Mouse (Mus musculus): ENCODE results near the gene Syn3. TPM values are rescaled to one million over a fixed set of nuclear protein-coding genes. Genes with fewer than 3 reads are reported as not detected.

Gene Syn3
- polyA plus RNA-seq, 1 experiment from 2014 or later, result 14.7 TPM

DNA sequence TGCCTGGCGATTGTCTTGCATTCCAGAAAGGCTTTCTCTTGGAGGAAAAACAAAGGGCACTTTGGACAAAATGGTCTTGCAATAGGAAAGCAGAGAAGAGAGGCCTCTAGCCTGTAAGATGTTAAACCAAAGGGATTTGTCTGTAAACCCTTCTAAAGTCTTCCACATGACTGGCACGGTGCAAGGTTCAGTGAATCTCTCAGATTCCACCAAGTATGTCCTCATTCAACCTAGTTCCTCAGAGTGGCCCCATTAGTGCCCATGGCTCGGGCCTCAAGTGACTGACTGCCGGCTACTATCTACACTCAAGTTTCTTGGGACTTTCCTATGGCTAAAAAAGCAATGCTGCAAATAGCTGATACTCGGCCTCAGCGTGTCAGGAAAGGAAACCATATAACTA is 200.4 kb downstream of the Syn3 start:
- Histone ChIP-seq H3K36me3 (no peaks in the 10 kb centered on the region), H3K4me2 (no peak overlapping the region), H3K27ac (replicated peaks) (no peak overlapping the region), H3K4me3 (no peak overlapping the region), H3K4me1 (replicated peaks) (peaks cover 42% of the 10 kb centered on the region), H3K9ac (no peak overlapping the region), H3K9me3 (no peaks in the 10 kb centered on the region), H3K27me3 (peaks cover 35% of the 10 kb centered on the region)
- 75% methylated on average over 6 of the region's 6 CpGs for WGBS
- no peak for ATAC-seq (ENCODE audit: low read depth)

DNA sequence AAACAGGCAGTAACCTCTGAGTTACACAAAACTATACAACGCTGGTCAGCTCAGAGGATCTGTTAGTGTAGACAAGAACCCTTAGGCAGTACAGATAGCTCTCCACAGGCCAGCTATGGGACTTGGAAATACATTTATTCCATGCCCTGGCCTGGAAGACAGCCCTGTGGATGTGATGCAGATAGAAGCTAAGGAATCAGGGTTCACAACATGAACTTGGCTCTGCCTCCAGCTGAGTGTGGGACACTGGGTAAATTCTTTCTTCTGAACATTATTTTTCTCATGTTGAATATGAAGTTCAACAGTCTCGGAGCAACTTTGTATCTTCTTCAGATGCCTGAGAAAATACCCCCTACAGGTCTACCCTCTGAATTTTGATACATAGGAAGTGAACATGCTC is 201.4 kb downstream of the Syn3 start:
- Histone ChIP-seq H3K4me3 (no peak overlapping the region), H3K27me3 (peaks cover 34% of the 10 kb centered on the region), H3K4me1 (replicated peaks) (peaks cover 36% of the 10 kb centered on the region), H3K27ac (replicated peaks) (no peak overlapping the region), H3K4me2 (no peak overlapping the region), H3K36me3 (no peaks in the 10 kb centered on the region), H3K9me3 (no peaks in the 10 kb centered on the region), H3K9ac (no peak overlapping the region)
- WGBS, result 94% methylated on average over 2 of the region's 2 CpGs
- no peak for ATAC-seq (ENCODE audit: low read depth)

DNA sequence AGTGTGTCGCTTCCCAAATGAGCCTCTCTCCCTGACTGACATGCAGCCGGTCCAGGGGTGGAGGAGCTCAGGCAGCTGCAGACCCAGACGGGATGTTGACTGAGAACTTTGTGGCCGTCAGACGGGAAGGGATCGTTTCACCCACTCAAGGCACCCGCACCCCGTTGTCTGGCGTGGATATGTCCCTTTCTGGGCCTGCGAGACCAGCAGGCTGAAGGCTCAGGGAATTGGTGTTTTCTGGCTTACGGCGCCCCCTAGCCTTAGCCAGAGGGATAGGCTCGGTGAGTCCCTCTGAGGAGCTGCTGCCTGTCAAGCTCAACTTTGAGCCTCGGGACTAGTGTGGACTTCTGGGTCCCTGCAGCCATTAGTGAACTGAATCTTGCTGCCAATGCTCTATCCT is 202.6 kb downstream of the Syn3 start:
- Histone ChIP-seq H3K4me2 (peak overlapping the region; percentile 50), H3K27ac (replicated peaks) (no peak overlapping the region), H3K36me3 (no peaks in the 10 kb centered on the region), H3K9ac (peak overlapping the region; percentile 38; the same call in 1 of the 2 replicates), H3K4me1 (replicated peaks) (peaks cover 30% of the 10 kb centered on the region), H3K27me3 (peaks cover 22% of the 10 kb centered on the region), H3K9me3 (no peaks in the 10 kb centered on the region), H3K4me3 (peak overlapping the region; percentile 4; the same call in 1 of the 2 replicates)
- WGBS, result 4% methylated on average over 14 of the region's 14 CpGs
- peak; percentile 57 for ATAC-seq (ENCODE audit: low read depth)

DNA sequence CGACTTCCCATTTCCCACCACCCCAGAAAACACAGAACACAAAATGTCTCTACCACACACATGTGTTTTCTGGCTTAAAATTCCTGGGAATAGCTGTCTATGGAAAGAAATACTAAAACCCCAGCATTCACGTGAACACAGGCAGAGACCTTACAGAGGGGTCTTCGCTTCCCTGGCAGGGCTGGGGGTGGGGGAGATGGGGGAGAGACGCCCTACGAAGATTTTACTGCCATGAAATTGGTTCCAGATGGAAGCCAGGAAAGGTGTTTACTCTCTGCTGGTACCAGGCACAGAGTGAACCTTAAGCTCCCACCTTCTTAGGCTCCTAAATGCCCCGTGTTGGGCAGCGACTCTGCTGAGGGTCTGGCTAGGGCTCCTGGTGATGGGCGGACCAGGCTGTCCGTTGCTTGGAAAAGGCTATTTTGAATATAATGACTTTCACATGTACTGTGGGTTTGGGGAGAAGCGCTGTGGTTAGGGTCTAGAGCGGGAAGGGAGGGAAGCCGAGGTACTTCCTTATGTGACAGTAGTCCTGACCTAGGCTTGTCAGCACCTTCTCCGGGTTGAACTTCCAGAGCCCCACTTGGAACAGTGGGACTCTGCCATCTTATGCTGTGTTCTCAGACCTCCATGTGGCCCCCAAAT is 203.1 kb downstream of the Syn3 start:
- no peaks in the 10 kb centered on the region for H3K36me3 ChIP-seq
- H3K4me2 ChIP-seq, result peak overlapping the region; percentile 50
- peak overlapping the region; percentile 38; the same call in 1 of the 2 replicates for H3K9ac ChIP-seq
- ATAC-seq (ENCODE audit: low read depth), result no peak
- peaks cover 25% of the 10 kb centered on the region for H3K4me1 ChIP-seq (replicated peaks)
- 26% methylated on average over 13 of the region's 13 CpGs for WGBS
- no peak overlapping the region for H3K27ac ChIP-seq (replicated peaks)
- peaks cover 17% of the 10 kb centered on the region for H3K27me3 ChIP-seq
- H3K9me3 ChIP-seq, result no peaks in the 10 kb centered on the region
- peak overlapping the region; percentile 4; the same call in 1 of the 2 replicates for H3K4me3 ChIP-seq

DNA sequence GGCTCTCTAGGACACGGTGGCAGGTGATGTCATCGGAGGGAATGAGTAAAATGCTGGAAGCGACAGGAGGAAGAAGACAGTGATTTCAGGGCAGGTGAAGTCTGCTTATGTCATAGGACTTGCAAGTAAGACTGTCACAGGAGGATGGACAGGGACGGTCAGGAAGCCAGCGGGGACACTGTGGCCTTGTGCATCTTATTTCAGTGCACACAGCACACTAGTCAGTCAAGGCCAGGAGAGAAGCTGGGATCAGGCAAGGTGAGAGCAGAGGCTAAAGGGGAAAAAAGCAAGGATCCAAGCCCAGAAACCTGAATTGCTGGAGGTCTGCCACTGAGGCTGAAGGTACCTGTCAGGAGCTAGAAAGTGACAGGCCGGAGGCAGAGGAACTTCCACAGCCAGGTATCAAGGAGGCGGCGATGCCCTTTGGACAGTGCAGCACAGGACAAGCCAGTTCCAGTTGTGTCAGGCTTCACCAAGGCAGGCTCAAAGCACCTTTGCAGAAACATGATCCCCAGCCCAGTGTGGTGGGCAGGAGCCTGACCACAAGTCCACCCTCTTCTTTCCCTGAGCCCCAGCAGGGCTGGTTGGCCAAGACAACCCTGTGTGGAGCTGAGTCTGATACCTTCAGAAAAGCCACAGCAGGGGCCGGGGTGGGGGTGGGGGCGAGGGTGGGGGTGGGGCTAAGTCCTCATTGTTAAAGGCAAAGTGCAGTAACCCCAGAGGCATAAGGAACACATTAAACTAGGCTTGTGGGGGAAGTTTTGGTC is 203.9 kb downstream of the Syn3 start:
- no peak overlapping the region for H3K27ac ChIP-seq (replicated peaks)
- WGBS, result 68% methylated on average over 10 of the region's 10 CpGs
- no peak overlapping the region for H3K9ac ChIP-seq
- no peak for ATAC-seq (ENCODE audit: low read depth)
- H3K4me3 ChIP-seq, result no peak overlapping the region
- peaks cover 17% of the 10 kb centered on the region for H3K4me1 ChIP-seq (replicated peaks)
- no peaks in the 10 kb centered on the region for H3K36me3 ChIP-seq
- H3K27me3 ChIP-seq, result peaks cover 17% of the 10 kb centered on the region
- H3K9me3 ChIP-seq, result no peaks in the 10 kb centered on the region
- H3K4me2 ChIP-seq, result no peak overlapping the region

DNA sequence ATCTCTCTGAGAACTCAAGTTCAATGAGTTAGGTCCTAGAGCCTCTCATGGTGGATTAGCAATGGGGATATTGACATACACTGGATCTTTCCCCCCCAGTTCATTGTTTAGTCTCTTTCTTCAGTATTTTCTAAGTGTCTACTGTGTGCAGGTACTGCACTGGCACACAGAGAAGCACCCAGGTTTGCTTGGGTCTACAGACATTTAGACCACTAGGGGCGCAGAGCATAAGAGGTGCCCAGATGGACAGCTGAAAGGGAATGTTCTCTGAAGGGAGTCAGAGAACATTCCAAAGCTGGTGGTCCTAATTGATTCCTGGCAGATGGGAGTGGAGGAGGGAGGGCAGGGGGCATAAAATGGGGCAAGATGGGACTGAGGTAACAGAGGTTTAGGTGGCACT is 204.8 kb downstream of the Syn3 start:
- H3K27ac ChIP-seq (replicated peaks), result no peak overlapping the region
- peaks cover 17% of the 10 kb centered on the region for H3K4me1 ChIP-seq (replicated peaks)
- 86% methylated on average over 1 of the region's 1 CpGs for WGBS
- no peak for ATAC-seq (ENCODE audit: low read depth)
- no peaks in the 10 kb centered on the region; the same call in 1 of the 2 replicates for H3K9me3 ChIP-seq
- H3K9ac ChIP-seq, result no peak overlapping the region
- H3K4me3 ChIP-seq, result no peak overlapping the region
- peaks cover 14% of the 10 kb centered on the region for H3K27me3 ChIP-seq
- no peak overlapping the region for H3K4me2 ChIP-seq
- H3K36me3 ChIP-seq, result no peaks in the 10 kb centered on the region

DNA sequence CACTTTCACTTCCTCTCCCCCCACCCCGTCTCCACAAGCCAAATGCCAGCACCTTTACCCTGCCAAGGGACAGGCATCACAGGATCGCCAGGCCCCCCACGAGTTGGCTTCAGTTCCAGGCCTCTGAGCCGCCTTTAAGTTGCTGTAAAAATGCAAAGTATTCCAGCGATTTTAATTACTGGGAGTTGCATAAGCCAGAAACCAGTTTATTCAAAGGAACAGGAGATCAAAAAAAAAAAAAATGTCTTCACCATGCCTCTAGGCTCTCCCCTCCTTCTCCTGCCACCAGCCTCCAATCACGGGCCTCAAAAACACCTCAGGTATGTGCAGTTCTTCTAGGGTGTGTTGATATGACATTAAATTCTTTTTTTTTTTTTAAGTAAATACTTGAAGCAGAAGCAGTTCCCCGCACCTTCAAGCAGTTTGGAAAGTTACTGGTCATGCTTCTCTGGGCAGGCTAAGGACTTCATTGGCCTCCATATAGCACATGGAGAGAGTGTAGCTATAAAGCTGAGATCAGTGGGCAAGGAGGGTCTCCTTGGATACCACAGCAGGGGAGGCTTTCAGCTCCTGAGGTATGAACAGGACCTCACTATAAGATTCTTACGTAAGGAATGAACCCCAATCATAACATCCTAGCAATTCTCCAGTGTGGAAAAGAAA is 208.5 kb downstream of the Syn3 start:
- H3K9me3 ChIP-seq, result no peaks in the 10 kb centered on the region; the same call in 1 of the 2 replicates
- no peaks in the 10 kb centered on the region for H3K27me3 ChIP-seq
- WGBS, result 82% methylated on average over 8 of the region's 8 CpGs
- no peaks in the 10 kb centered on the region for H3K36me3 ChIP-seq
- no peak overlapping the region for H3K4me3 ChIP-seq
- no peak for ATAC-seq (ENCODE audit: low read depth)
- no peak overlapping the region for H3K9ac ChIP-seq
- H3K4me2 ChIP-seq, result no peak overlapping the region
- H3K4me1 ChIP-seq (replicated peaks), result peaks cover 6% of the 10 kb centered on the region
- H3K27ac ChIP-seq (replicated peaks), result no peak overlapping the region

DNA sequence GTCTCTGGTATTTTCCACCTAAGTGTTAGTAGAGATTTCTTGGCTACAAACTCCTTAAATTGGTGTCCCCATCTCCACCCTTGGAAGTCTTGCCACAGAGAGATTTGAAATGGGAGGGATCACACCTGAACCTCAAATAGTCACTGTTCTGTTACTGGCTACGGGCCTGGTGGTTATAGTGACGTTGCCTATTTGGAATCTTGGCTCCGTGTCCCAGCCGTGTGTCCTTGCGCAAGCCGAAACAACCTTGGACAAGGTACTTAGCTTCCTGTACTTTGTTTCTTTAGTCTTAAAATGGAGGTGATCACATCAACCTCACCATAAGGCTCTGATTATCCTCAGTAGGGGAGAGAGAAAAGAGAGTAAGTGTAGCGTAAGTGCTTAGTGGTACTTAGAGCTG is 212.2 kb downstream of the Syn3 start:
- Histone ChIP-seq H3K27ac (replicated peaks) (no peak overlapping the region), H3K4me3 (no peak overlapping the region), H3K4me2 (no peak overlapping the region), H3K9me3 (no peaks in the 10 kb centered on the region; the same call in 1 of the 2 replicates), H3K36me3 (no peaks in the 10 kb centered on the region), H3K9ac (no peak overlapping the region), H3K27me3 (no peaks in the 10 kb centered on the region), H3K4me1 (replicated peaks) (no peaks in the 10 kb centered on the region)
- ATAC-seq (ENCODE audit: low read depth), result no peak
- 94% methylated on average over 7 of the region's 7 CpGs for WGBS

DNA sequence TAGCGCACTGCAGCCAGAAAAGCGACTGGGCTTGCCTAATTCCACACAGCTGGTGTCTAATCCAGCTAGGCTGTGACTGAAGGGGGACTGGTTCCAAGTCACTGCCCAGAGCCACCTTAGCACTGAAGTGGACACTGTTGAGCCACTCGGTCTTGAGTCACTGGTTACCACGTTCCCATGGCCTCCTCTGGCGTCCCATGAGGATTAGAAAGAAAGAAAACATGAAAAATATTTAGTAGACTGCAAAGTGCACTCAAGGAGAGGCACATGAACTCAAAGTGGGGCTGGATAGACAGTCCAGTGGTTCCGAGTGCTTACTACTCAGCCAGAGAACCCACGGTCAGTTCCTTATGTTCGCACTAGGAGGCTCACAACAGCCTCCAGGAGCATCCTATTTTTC is 217.5 kb downstream of the Syn3 start:
- no peak for ATAC-seq (ENCODE audit: low read depth)
- Histone ChIP-seq H3K9ac (no peak overlapping the region), H3K27ac (replicated peaks) (no peak overlapping the region), H3K4me3 (no peak overlapping the region), H3K4me1 (replicated peaks) (no peaks in the 10 kb centered on the region), H3K27me3 (no peaks in the 10 kb centered on the region), H3K4me2 (no peak overlapping the region), H3K9me3 (no peaks in the 10 kb centered on the region), H3K36me3 (no peaks in the 10 kb centered on the region)
- 93% methylated on average over 8 of the region's 8 CpGs for WGBS

DNA sequence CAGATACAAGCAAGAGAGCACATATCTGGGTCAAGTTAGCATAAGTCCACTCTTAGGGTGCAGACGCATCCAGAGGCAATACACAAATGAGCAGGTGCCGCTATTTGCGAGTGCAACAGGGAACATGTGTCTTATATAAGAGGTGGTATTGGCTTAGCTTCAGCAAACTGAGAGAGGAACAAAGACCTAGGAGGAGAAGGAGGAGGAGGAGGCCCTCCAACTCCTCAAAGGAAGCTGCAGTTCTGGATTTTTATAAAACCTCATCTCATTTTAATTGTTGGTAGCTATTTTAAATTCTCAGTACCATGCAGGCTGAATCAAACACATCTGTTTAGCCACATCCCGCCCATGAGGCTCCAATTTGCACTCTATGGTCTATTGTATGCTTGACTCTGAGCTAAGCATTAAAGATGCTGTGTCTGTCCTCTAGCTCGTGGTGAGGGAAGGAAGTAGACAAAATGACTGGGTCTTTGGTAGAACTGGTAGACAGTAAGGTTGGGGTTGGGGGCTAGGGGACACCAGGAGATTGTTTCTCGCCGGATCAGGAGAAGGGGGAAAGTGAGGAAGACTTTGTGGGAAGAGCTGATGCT is 219.0 kb downstream of the Syn3 start:
- Histone ChIP-seq H3K4me3 (no peak overlapping the region), H3K27me3 (no peaks in the 10 kb centered on the region), H3K36me3 (no peaks in the 10 kb centered on the region), H3K27ac (replicated peaks) (no peak overlapping the region), H3K4me2 (no peak overlapping the region), H3K4me1 (replicated peaks) (no peaks in the 10 kb centered on the region), H3K9me3 (no peaks in the 10 kb centered on the region), H3K9ac (no peak overlapping the region)
- no peak for ATAC-seq (ENCODE audit: low read depth)
- WGBS, result 89% methylated on average over 7 of the region's 7 CpGs

DNA sequence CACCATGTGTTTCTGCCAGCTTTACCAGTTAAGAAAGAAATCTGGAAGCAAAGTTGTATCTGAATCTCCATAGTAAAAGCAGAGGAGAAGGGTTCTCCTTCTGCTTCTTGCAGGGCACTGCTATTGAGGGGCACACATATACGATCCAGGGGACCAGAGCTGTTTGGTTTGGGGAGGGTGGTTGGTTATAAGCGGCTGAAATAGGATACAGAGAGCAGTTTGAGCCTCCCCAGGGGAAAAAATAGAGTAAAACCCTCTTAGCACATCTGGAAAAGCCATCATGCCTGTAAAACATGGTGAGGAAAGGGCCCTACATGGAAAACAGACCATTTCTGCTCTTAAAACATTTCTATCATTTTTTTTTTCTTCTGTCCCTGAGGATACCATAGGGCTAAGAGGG is 220.2 kb downstream of the Syn3 start:
- no peak for ATAC-seq (ENCODE audit: low read depth)
- Histone ChIP-seq H3K36me3 (no peaks in the 10 kb centered on the region), H3K9me3 (no peaks in the 10 kb centered on the region), H3K4me1 (replicated peaks) (no peaks in the 10 kb centered on the region), H3K4me3 (no peak overlapping the region), H3K4me2 (no peak overlapping the region), H3K9ac (no peak overlapping the region), H3K27ac (replicated peaks) (no peak overlapping the region), H3K27me3 (no peaks in the 10 kb centered on the region)
- 76% methylated on average over 2 of the region's 2 CpGs for WGBS

DNA sequence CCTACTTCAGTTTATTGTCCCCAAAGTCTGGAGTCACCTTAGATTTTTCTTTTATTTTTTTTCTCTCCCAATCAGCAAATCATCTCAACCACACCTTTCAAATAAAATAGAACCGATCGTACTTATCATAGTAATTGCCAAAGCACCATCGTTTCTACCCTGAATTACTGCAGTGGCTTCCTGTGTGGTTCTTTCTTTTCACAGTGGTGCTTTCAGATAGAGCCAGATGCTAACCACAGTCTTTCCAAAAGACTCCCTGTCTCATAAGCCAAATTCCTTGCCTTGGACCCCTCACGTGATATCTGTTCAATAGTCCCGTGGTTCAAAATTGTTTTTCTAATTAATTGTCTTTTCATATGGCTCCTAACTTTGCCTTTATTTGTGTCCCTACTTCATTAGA is 221.4 kb downstream of the Syn3 start:
- Histone ChIP-seq H3K4me2 (no peak overlapping the region), H3K4me1 (replicated peaks) (no peaks in the 10 kb centered on the region), H3K36me3 (no peaks in the 10 kb centered on the region), H3K9ac (no peak overlapping the region), H3K9me3 (no peaks in the 10 kb centered on the region), H3K27ac (replicated peaks) (no peak overlapping the region), H3K27me3 (no peaks in the 10 kb centered on the region), H3K4me3 (no peak overlapping the region)
- ATAC-seq (ENCODE audit: low read depth), result no peak
- 89% methylated on average over 5 of the region's 5 CpGs for WGBS

Data from neural tube, embryonic 13.5 days (tissue).